Mouse (Mus musculus) neural tube, embryonic 12.5 days (tissue): Measurements from ENCODE around the gene Sec24b. TPM values are rescaled to one million over a fixed set of nuclear protein-coding genes. Genes with fewer than 3 reads are reported as not detected.

ENCODE experiments used
- ATAC-seq: fragments of 200-750 bp; cut with Nextera tagmentation; 2 replicates; pipeline ENCODE4 v1.8.0; 2017; ENCODE audit warnings: low read depth, mild to moderate bottlenecking, moderate TSS enrichment, moderate library complexity; ENCODE audit not compliant: low FRiP score
- H3K27ac ChIP-seq: fragments of 300-500 bp; sonication (generic); 2 replicates; pipeline ENCODE4 v1.5.1; 2016
- H3K27me3 ChIP-seq: fragments of 300-500 bp; sonication (generic); replicated peaks from 2 replicates; pipeline ENCODE4 v1.6.1; 2016; ENCODE audit warnings: mild to moderate bottlenecking
- H3K36me3 ChIP-seq: fragments of 300-500 bp; sonication (generic); 2 replicates; pipeline ENCODE4 v1.6.1; 2016; ENCODE audit warnings: mild to moderate bottlenecking
- H3K4me1 ChIP-seq: fragments of 300-500 bp; sonication (generic); 2 replicates; pipeline ENCODE4 v1.6.1; 2016
- H3K4me2 ChIP-seq: fragments of 300-500 bp; sonication (generic); replicated peaks from 2 replicates; pipeline ENCODE4 v1.6.1; 2016; ENCODE audit warnings: mild to moderate bottlenecking
- H3K4me3 ChIP-seq: fragments of 300-500 bp; sonication (generic); 2 replicates; pipeline ENCODE4 v1.5.1; 2016
- H3K9ac ChIP-seq: fragments of 300-500 bp; sonication (generic); 2 replicates; pipeline ENCODE4 v1.6.1; 2016; ENCODE audit warnings: mild to moderate bottlenecking
- H3K9me3 ChIP-seq: fragments of 300-500 bp; sonication (generic); 2 replicates; pipeline ENCODE4 v1.6.1; 2016; ENCODE audit warnings: mild to moderate bottlenecking
- WGBS: fragments of 180-500 bp; shearing (Covaris S2); methylation state at CpG from one replicate; pipeline ENCODE4 v1.1.7; 2016; 5-methylcytosine and 5-hydroxymethylcytosine counted together
- polyA plus RNA-seq: library from polyadenylated mRNA; unstranded; fragments of >200 nt; fragmentation: Nextera tagmentation; extraction: Ambion mirVana; gene quantifications from 2 replicates; pipeline ENCODE4 v1.2.1, GENCODE M21; 2016

The Sec24b gene
- polyA plus RNA-seq, 1 experiment from 2014 or later, result 35.0 TPM

DNA sequence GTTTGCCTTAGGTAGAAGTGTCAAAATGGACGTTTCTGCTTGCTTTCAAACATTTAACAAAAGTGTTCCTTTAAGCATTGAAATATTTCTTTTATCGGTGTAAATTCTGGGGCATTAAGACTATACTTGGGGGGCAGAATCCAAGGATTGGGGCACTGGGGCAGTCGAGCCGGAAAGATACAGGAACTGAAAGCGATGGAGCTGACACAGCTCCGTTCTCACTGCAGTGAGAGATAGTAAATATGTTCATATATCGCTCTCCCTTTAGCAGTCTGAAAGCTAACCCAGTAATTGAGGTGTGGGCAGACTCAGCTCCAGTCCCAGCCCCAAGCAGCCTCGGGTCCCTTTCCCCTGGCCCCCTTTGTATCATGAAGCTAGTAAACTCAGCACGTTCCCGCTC lies 92.3 kb downstream of the Sec24b start:
- H3K4me3 ChIP-seq, result peak overlapping the region; percentile 55; the same call in 1 of the 2 replicates
- no peaks in the 10 kb centered on the region for H3K36me3 ChIP-seq
- H3K4me2 ChIP-seq, result peak overlapping the region; percentile 100
- H3K9ac ChIP-seq, result 0 out of 2 replicates have a peak overlapping the region, but pooled peaks have one; percentile 55
- 35% methylated on average over 10 of the region's 10 CpGs for WGBS
- H3K9me3 ChIP-seq, result no peaks in the 10 kb centered on the region
- no peak for ATAC-seq
- H3K27me3 ChIP-seq, result peaks cover 22% of the 10 kb centered on the region
- H3K27ac ChIP-seq, result no peak overlapping the region
- peaks cover 20% of the 10 kb centered on the region for H3K4me1 ChIP-seq

DNA sequence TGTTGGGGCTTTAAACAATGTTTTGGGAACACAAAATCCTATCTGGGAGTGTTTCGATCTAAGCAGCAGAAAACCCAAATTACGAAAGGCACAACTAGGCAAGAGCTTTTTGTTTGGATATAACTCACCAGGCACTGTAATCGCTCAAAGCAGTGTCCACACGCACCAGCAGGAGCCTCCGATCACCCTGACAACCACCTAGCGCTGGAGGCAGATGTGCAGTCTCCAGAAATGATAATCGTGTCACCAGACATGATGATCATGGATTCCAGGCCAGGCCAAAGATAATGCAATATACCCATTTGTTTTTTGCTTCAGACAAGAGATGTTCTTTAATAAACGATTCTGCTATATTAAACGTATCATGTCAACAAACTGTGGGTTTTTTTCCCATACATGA lies 93.5 kb downstream of the Sec24b start:
- Histone ChIP-seq H3K27ac (no peak overlapping the region), H3K4me1 (peaks cover 20% of the 10 kb centered on the region), H3K36me3 (no peaks in the 10 kb centered on the region), H3K4me3 (no peak overlapping the region), H3K9ac (no peak overlapping the region), H3K27me3 (peaks cover 22% of the 10 kb centered on the region), H3K4me2 (no peak overlapping the region), H3K9me3 (no peaks in the 10 kb centered on the region)
- 76% methylated on average over 9 of the region's 9 CpGs for WGBS
- no peak for ATAC-seq

DNA sequence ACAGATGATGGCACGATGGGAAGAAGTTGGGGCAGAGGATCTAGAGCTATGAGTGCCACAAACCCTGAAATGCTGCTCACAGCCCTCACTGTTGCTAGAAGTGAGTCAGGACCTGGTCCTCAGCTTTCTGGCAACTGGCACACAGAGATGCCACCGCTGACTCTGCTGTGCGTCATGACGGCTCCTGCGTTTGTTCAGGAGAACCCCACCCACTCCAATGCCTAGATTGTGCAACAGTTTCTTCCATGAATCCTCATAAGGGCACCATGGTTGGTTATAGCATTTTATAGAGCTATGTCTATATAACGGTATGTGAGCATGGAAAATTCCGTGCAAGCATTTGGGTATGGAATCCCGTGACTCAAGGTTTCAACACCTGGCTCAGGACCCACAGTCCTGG lies 96.7 kb downstream of the Sec24b start:
- no peak for ATAC-seq
- no peak overlapping the region for H3K27ac ChIP-seq

DNA sequence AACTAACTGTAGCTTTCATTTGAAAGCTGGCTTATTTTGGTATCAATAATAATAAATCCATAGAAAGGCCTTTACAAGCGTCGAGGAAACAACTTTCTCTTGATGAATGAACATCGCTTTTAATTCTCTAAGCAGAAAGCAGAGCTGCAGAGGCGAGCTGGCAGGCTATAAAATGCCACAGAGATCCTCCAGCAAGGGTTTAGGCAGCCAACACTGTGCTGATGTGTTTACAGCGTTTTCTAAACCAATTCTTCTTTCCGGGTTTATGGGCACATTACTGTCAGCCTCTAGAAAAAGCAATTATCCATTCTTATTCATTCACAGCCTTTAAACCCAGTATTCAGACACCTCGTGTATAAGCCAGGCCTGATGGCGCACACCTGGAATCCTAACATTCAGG lies 98.8 kb downstream of the Sec24b start:
- no peaks in the 10 kb centered on the region for H3K9me3 ChIP-seq
- ATAC-seq, result no peak
- 42% methylated on average over 8 of the region's 8 CpGs for WGBS
- no peak overlapping the region for H3K27ac ChIP-seq
- H3K9ac ChIP-seq, result no peak overlapping the region
- no peaks in the 10 kb centered on the region for H3K4me1 ChIP-seq
- H3K36me3 ChIP-seq, result no peaks in the 10 kb centered on the region
- no peak overlapping the region for H3K4me3 ChIP-seq
- H3K4me2 ChIP-seq, result no peak overlapping the region
- H3K27me3 ChIP-seq, result no peaks in the 10 kb centered on the region

More for the DNA sequence above, 96.7 kb downstream of the Sec24b start:
- H3K9me3 ChIP-seq, result no peaks in the 10 kb centered on the region
- no peak overlapping the region for H3K9ac ChIP-seq
- no peak overlapping the region for H3K4me3 ChIP-seq
- WGBS, result 91% methylated on average over 8 of the region's 8 CpGs
- H3K27me3 ChIP-seq, result peaks cover 13% of the 10 kb centered on the region
- no peak overlapping the region for H3K4me2 ChIP-seq
- no peaks in the 10 kb centered on the region for H3K36me3 ChIP-seq
- H3K4me1 ChIP-seq, result peaks cover 6% of the 10 kb centered on the region; the same call in 1 of the 2 replicates

DNA sequence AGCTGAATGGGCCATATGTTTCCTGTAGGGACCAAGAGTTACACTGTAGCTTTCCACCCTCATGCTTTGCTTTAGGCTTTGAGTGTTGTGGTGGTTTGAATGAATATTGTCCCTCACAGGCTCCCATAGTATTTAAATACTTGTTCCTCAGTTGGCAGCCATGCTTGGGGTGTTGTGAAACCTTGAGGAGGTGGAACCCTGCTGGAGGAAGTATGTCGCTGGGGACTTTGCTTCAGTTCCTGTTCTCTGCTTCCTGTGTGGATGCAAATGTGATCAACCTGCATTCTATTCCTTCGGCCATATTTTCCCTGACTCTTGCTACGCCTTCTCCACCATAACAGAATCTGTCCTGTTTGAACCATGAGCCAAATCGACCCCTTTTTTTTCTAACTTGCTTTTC lies 108.1 kb downstream of the Sec24b start:
- H3K27ac ChIP-seq, result no peak overlapping the region
- H3K9ac ChIP-seq, result no peak overlapping the region
- ATAC-seq, result no peak
- 87% methylated on average over 4 of the region's 4 CpGs for WGBS
- no peak overlapping the region for H3K4me2 ChIP-seq
- H3K36me3 ChIP-seq, result no peaks in the 10 kb centered on the region
- no peak overlapping the region for H3K4me3 ChIP-seq
- H3K4me1 ChIP-seq, result no peaks in the 10 kb centered on the region
- no peaks in the 10 kb centered on the region for H3K9me3 ChIP-seq
- no peaks in the 10 kb centered on the region for H3K27me3 ChIP-seq

DNA sequence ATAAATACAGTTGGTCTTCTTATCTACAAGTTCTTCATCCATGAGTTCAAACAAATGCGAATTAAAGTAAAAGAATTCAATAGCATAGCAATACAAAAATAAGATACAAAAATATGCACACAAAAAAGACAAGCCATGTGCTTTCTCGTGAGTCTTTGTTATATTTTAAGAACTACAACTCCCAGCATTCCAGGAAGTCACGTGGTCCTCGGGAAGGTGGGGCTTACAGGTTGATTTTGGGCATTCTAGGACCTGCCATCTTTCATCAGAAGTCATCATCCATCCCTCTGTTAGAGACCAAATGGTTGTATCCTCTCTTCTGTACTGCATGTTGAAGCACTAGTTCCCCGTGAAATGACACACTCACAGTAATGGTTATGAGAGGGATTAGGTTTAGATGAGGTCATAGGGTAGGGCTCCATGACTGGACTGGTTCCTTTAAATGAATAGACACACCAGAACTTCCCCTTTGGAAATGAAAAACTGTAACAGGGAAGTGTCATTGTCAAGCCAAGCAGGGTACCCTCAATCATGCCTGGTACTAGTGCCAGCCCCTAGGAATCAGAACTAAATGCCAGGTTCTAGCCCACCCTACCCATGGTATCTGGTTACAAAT lies 112.1 kb downstream of the Sec24b start:
- H3K36me3 ChIP-seq, result no peaks in the 10 kb centered on the region
- ATAC-seq, result no peak
- no peaks in the 10 kb centered on the region for H3K4me1 ChIP-seq
- no peaks in the 10 kb centered on the region for H3K9me3 ChIP-seq
- no peak overlapping the region for H3K27ac ChIP-seq
- no peak overlapping the region for H3K4me2 ChIP-seq
- H3K4me3 ChIP-seq, result no peak overlapping the region
- WGBS, result 85% methylated on average over 5 of the region's 5 CpGs
- H3K9ac ChIP-seq, result no peak overlapping the region
- H3K27me3 ChIP-seq, result no peaks in the 10 kb centered on the region

DNA sequence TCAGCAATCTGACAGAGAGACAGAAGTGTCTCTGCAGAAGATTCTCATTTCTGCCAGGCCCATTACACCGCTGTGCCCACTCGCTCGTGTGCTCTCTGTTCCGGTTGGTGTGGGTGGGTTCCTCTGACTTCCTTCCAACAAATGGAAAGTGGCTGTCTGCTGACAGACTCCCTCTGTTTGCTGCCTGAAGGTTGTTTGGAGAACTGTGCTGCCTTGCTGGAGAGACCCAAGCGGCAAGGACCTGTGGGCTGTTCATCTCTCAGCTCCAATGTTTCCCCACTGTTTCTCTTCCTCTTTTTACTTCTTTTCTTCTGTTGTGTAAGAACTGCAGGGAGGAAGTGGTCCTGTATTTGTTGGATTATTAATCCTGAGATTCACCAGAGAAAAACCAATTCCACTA lies 113.0 kb downstream of the Sec24b start:
- no peaks in the 10 kb centered on the region for H3K4me1 ChIP-seq
- no peaks in the 10 kb centered on the region for H3K27me3 ChIP-seq
- ATAC-seq, result no peak
- H3K9ac ChIP-seq, result no peak overlapping the region
- H3K4me3 ChIP-seq, result no peak overlapping the region
- WGBS, result 93% methylated on average over 5 of the region's 5 CpGs
- H3K27ac ChIP-seq, result no peak overlapping the region
- H3K9me3 ChIP-seq, result no peaks in the 10 kb centered on the region
- H3K4me2 ChIP-seq, result no peak overlapping the region
- no peaks in the 10 kb centered on the region for H3K36me3 ChIP-seq

DNA sequence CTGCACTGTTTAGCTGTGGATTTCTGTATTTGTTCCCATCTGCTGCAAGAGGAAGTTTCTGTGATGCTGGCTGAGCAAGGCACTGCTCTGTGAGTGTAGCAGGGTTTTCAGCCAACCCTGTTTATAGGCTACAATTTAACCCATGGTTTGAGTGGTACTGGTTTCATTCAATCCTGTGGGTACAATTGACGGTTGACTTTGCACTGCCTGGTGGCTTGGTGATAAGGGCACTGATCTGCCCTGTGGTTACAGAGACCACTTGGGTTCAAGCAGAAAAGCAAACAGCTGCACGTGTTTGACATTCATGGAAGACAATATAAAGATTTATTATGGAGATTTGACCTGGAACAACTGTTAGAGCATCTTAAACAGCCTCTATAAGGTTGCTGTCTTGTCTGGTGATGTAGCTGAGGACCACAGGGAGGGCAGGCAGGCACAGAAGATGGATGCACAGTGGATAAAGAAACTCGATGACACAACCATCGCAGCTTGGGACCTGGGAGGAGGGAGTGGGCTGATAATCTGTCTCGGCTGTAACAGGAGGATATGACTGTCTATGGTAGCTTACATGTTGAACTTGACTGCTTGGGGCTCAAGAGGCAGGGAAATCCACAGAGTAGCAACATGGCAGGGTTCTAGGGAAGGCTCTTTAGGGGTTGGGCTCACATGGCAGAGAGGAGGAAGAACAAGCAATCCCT lies 115.0 kb downstream of the Sec24b start:
- Histone ChIP-seq H3K9me3 (no peaks in the 10 kb centered on the region), H3K4me1 (no peaks in the 10 kb centered on the region), H3K27ac (no peak overlapping the region), H3K4me3 (no peak overlapping the region), H3K27me3 (no peaks in the 10 kb centered on the region), H3K9ac (no peak overlapping the region), H3K36me3 (no peaks in the 10 kb centered on the region), H3K4me2 (no peak overlapping the region)
- 76% methylated on average over 5 of the region's 5 CpGs for WGBS
- no peak for ATAC-seq

DNA sequence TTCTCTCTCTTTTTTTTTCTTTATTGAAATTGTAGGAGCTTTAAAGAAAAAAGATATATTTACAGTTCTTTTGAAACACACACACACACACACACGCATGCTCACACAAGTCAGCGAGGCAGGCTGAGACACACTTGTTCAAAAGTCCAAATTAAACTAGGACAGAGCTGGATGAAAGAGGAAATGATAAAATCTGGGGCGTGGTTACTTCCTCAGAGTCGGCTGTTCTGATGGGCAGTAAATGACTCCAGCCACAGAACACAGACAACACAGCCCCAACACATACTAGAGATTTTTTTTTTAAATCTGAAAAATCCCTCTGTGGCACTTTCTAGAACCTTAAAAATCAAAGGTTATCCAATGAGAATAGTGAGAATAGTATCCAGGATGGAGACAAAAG lies 117.5 kb downstream of the Sec24b start:
- 80% methylated on average over 4 of the region's 4 CpGs for WGBS
- no peaks in the 10 kb centered on the region for H3K4me1 ChIP-seq
- no peak for ATAC-seq

DNA sequence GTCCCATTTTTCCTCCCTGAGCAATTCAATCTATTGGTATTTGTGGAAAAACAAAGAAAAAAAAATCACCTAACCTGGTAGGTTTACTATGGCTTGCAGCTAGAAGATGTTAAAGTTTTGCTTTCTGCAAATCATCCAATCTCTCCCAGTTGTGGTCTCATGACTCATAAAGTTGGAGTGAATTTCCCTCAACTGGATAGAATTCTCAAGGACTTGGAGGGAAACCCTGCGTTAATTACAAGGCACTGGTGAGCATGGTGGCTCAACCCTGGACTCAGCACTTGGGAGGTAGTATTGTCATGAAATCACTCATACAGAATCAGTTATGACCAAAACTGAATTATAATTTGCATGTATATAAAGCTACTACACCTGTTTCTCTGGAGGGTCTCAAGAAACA lies 120.1 kb downstream of the Sec24b start:
- H3K27me3 ChIP-seq, result no peaks in the 10 kb centered on the region
- H3K4me2 ChIP-seq, result no peak overlapping the region
- 97% methylated on average over 1 of the region's 1 CpGs for WGBS
- H3K4me1 ChIP-seq, result no peaks in the 10 kb centered on the region
- no peak overlapping the region for H3K9ac ChIP-seq
- no peak overlapping the region for H3K4me3 ChIP-seq
- no peak for ATAC-seq
- no peaks in the 10 kb centered on the region for H3K9me3 ChIP-seq
- no peak overlapping the region for H3K27ac ChIP-seq
- no peaks in the 10 kb centered on the region for H3K36me3 ChIP-seq

More for the DNA sequence above, 117.5 kb downstream of the Sec24b start:
- no peaks in the 10 kb centered on the region for H3K36me3 ChIP-seq
- H3K9me3 ChIP-seq, result no peaks in the 10 kb centered on the region
- H3K4me3 ChIP-seq, result no peak overlapping the region
- no peak overlapping the region for H3K27ac ChIP-seq
- H3K4me2 ChIP-seq, result no peak overlapping the region
- no peak overlapping the region for H3K9ac ChIP-seq
- H3K27me3 ChIP-seq, result no peaks in the 10 kb centered on the region

DNA sequence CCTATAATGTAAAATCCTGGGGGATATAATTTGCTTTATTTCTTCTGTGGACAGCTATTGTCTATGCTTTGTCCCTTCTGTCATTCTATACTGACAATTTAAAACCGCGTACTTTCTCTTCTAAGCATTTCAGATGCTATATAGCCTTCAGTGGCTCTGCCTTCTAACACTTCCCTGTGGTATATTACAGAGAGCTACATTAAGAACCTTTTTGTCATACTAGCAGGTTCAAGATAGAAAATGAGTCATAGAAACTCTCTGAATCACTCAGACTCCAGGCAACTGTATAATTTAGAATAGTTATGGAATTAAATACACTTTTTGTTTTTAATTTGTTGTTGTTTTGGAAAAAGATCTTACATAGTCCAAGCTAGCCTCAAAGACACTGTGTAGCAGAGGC lies 120.6 kb downstream of the Sec24b start:
- Histone ChIP-seq H3K9me3 (no peaks in the 10 kb centered on the region), H3K4me1 (no peaks in the 10 kb centered on the region), H3K27ac (no peak overlapping the region), H3K9ac (no peak overlapping the region), H3K4me3 (no peak overlapping the region), H3K36me3 (no peaks in the 10 kb centered on the region), H3K27me3 (no peaks in the 10 kb centered on the region), H3K4me2 (no peak overlapping the region)
- no peak for ATAC-seq
- WGBS, result 91% methylated on average over 2 of the region's 2 CpGs

DNA sequence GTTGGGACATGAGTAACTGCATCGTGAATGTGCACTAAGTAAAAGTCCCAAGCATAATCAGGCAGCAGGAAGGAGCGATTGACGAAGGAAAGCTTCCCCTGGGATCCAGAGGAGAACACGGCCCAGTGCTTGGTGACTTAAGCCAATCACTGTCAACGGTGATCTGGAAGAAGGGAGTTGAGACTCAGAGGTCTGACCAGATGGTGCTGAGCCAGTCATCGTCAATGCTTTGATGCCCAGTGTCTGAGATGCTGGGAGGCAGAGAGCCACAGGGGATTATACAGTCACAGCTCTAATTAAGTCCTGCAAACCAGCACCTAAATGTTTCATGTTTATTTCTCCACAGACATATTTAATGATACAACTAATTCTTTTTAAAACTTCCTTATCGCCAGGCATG lies 122.3 kb downstream of the Sec24b start:
- Histone ChIP-seq H3K4me1 (no peaks in the 10 kb centered on the region), H3K4me3 (no peak overlapping the region), H3K36me3 (no peaks in the 10 kb centered on the region), H3K9ac (no peak overlapping the region), H3K27ac (no peak overlapping the region), H3K9me3 (no peaks in the 10 kb centered on the region), H3K4me2 (no peak overlapping the region), H3K27me3 (no peaks in the 10 kb centered on the region)
- no peak for ATAC-seq
- WGBS, result 62% methylated on average over 7 of the region's 7 CpGs

DNA sequence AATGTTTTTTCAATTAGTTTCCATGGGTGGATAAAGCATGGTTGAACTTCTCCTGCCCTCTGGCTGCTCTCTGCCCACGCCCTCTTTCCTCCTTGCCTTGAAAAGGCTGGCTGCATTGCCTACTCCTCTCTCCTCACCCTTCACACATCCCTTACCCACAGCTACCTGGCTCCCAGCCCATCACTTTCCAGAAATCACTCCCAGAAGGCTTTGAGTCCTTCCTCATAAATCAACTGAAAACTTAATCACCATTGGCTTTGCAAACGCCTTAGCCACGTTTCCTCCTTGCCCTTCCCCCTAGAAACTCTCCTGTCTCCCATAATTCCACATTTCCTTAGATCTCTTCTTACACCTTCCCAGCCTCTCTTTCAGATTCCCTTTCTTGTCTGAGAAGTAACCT lies 123.5 kb downstream of the Sec24b start:
- no peak overlapping the region for H3K4me2 ChIP-seq
- no peak for ATAC-seq
- H3K9ac ChIP-seq, result no peak overlapping the region
- H3K27ac ChIP-seq, result no peak overlapping the region
- no peaks in the 10 kb centered on the region for H3K27me3 ChIP-seq
- H3K36me3 ChIP-seq, result no peaks in the 10 kb centered on the region
- H3K4me1 ChIP-seq, result no peaks in the 10 kb centered on the region
- H3K4me3 ChIP-seq, result no peak overlapping the region
- no peaks in the 10 kb centered on the region for H3K9me3 ChIP-seq
- 50% methylated on average over 3 of the region's 3 CpGs for WGBS
